Mouse (Mus musculus) lung, postnatal 0 days (tissue): ENCODE results near the gene R3hdml.
A peak's percentile ranks its signal among the peaks of the same experiment; 100 is the strongest.

ENCODE experiments used
- CTCF ChIP-seq: IDR thresholded peaks from 2 replicates; pipeline ENCODE4 v1.5.1; 2016; ENCODE audit warnings: antibody characterized with exemption, mild to moderate bottlenecking
- EP300 ChIP-seq: IDR thresholded peaks from 2 replicates; pipeline ENCODE4 v1.6.1; 2016; ENCODE audit warnings: antibody characterized with exemption, mild to moderate bottlenecking, control low read depth

DNA sequence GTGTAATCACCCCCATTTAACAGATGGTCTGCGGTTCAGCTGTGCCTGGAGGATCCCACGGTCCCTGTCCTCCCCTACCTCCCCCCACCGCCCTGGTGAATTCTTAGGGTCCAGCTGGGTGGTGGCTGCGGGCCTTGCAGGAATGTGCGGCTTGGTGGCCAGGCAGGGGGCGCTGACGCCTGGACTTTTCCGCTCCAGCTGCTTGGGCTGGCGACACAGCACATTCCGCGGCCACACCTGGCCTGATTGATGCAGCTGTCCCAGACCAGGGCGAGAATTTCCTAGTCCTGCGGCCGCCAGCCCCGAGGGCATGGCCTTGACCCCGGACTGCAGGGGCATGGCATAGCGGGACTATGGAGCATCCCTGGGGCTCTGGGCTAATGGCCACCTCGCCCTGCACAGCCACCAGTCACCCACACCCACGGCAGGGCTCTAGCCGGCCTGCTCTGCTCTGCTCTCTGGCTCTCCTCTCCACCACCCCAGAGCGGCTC is 10.5 kb upstream of the R3hdml start:
- TF ChIP-seq EP300 = no peak
- peak; percentile 46 for TF ChIP-seq CTCF
